Mouse (Mus musculus) activated CD4-positive, CD25-positive, alpha-beta regulatory T cell, adult 4 months (primary cell): Measurements from ENCODE around the gene Stra6l. TPM values are rescaled to one million over a fixed set of nuclear protein-coding genes. Genes with fewer than 3 reads are reported as not detected.
A peak's percentile ranks its signal among the peaks of the same experiment; 100 is the strongest.

Source experiments
- ATAC-seq: one replicate; pipeline ENCODE4 v1.8.0; 2017
- polyA plus RNA-seq, 2 experiments: library from polyadenylated mRNA; unstranded; fragments of 100-300 nt; shearing (Covaris generic); gene quantifications; one replicate each; pipeline ENCODE4 v1.2.1; 2017

The Stra6l gene
- polyA plus RNA-seq, result under 1 TPM in 1 of 2 experiments, not detected in 1; 0.15 TPM

- ATAC-seq, result no peak
Measured at GRCm38 (mm10) chr4:45848109-45848824, at the start of gene Stra6l. Gene Stra6l, plus strand, starts transcription at chr4:45848664.

GRCm38 (mm10) chr4:45798964-45799363 is 49.5 kb upstream of the Stra6l start, which contains the start of gene Aldh1b1:
Gene Aldh1b1, plus strand, starts transcription at chr4:45799022.
- peak; percentile 78 for ATAC-seq

- ATAC-seq, result no peak
Measured at GRCm38 (mm10) chr4:45799956-45800537, 48.4 kb upstream of the Stra6l start.

DNA sequence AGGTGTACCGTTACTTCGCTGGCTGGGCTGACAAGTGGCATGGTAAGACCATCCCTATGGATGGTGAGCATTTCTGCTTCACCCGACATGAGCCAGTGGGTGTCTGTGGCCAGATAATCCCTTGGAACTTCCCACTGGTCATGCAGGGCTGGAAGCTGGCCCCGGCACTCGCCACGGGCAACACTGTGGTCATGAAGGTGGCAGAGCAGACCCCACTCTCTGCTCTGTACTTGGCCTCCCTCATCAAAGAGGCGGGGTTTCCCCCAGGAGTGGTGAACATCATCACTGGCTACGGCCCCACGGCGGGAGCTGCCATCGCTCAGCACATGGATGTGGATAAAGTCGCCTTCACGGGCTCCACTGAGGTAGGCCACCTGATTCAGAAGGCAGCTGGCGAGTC is 45.6 kb upstream of the Stra6l start:
- no peak for ATAC-seq

- ATAC-seq, result no peak
Measured at GRCm38 (mm10) chr4:45808034-45808433, 40.4 kb upstream of the Stra6l start.

DNA sequence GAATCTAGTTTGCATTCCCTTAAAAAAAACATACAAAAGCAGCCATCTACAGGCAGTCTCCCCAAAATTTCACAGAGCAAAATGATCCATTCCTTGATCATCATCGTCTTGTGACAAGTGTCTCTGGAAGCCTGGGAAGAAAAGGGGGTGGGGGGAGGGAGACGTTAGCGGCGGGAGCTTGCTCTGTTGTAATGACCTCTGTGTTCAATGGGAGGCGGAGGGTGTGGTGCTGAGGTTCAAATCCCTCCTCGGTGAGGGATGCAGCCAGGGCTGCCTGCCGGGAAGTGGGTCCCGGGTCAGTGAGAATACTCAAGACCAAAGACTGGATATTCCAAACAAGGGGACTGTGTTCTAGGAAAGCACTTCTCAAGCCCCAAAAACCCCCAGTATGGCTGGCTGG is 37.2 kb upstream of the Stra6l start:
- no peak for ATAC-seq

- no peak for ATAC-seq
Measured at GRCm38 (mm10) chr4:45815542-45815941, 32.9 kb upstream of the Stra6l start.

- no peak for ATAC-seq
Measured at GRCm38 (mm10) chr4:45818814-45819207, 29.7 kb upstream of the Stra6l start.

- no peak for ATAC-seq
Measured at GRCm38 (mm10) chr4:45819208-45819931, 29.1 kb upstream of the Stra6l start.

DNA sequence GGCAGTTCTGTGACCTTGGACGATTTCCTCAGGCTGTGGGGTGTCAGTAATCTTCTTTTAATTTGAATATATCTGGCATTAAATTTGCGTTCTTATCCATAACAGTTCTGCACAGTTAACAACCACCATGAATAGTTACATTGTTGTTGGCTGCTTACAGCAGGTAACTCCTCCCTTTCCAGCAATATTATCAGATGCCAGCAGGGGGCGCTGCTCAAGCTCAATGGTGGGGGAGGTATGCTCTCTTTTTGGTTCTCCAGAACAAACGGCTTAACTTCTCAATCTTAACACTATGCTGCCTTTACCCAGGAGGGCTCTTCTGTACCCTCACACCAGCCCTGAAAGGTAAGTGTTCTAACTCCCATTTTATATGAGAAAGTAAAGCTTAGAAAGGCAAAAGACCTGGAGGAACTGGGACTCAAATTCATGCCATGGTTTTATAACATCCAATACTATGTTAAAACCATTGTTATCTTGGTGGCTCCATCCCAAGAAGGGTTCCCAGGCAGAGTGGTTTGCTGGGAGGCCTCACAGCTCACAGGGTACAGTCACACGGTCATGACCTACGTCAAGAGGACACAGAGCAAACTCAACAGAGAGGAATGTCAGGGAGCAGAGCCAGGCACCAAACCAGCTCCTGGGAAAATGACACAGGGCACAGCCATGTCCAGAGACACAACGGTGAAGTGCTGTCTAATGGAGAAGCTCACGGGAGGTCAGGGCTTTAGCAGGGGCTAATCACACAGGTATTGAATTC is 28.2 kb upstream of the Stra6l start:
- no peak for ATAC-seq

GRCm38 (mm10) chr4:45821995-45822394 is 26.5 kb upstream of the Stra6l start:
- ATAC-seq, result no peak

GRCm38 (mm10) chr4:45822781-45823575 is 25.5 kb upstream of the Stra6l start:
- ATAC-seq, result no peak

- ATAC-seq, result no peak
Measured at GRCm38 (mm10) chr4:45824049-45824760, 24.3 kb upstream of the Stra6l start.

GRCm38 (mm10) chr4:45824761-45825556 is 23.5 kb upstream of the Stra6l start:
- ATAC-seq, result no peak

DNA sequence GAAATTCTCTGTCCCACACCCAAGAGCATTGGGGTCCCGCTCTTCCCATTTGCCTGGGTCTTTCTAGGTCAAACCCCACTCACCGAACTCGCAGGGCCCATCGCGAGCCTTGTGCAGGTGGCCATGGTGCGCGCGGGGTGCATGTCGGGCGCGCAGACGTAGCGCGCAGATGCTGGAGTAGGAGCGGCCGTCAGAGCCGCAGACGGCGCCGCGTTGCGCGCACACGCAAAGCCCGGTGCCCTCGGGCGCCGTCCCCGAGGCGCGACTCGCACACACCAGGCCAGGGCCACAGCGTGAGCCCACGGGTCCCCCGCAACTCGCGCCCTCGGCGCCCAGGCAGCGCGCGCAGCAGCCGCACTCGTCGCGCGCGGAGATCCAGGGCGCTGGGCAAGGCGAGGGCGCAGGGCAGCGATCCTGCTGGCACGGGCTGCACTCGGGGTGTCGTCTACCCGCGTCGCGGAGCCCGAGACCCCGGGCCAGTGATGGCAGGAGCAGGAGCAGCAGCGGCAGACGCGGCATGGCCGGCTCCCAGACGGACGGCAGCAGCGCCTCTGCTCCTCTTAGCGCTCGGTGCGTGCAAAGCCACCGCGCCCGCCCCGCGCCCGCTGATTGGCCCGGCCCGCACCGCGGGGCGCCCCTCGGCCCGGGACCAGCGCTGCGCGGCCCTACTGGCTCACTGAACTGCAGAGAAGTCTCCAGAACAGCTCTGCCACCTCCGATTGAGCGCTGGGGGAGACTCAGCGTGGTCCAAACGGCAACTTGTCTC is 22.0 kb upstream of the Stra6l start, which contains the start of gene Igfbpl1:
Igfbpl1 (minus strand) TSS at position 649 of the 766 bp plus-strand sequence.
- ATAC-seq, result no peak

DNA sequence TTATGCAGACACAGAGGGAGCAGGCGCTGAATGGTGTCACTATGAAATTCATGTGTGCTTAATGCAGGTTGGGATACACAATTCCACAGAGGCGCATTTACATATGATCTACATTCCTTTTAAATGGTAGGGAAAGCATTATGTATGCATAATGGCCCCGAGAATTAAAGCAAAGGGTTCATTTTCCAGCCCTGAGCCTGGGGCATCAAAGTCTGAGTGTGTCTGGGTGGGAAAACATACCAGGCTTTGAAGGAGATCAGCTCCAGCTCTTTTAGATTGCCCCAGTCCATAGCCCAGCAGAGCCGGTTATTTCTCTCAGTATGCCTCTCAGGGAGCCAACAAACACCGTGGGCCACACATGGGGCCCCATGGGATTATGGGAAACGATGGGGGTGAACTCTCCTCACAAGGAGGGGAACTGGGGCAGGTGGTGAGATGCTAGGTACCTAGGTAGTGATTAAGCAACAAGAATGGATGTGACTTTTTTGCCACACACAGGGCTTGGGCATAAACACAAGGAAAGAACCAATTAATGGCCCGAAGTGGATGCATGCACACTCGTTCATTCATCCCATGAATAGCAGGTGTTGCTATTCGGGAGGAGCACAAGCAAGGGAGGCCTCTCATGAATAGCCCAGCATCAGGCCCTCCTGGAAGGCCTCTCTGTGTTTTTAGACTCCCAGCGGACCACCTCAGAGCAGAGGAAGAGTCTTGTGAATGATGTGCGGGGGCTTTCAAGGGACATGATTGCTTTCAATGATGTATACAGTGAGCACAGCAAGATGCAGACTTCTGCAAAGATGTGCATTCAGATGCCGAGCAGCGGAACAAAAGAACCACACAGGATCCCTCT is 18.3 kb upstream of the Stra6l start:
- no peak for ATAC-seq

- no peak for ATAC-seq
Measured at GRCm38 (mm10) chr4:45831996-45832395, 16.5 kb upstream of the Stra6l start.

- ATAC-seq, result no peak
Measured at GRCm38 (mm10) chr4:45833461-45833860, 15.0 kb upstream of the Stra6l start.

DNA sequence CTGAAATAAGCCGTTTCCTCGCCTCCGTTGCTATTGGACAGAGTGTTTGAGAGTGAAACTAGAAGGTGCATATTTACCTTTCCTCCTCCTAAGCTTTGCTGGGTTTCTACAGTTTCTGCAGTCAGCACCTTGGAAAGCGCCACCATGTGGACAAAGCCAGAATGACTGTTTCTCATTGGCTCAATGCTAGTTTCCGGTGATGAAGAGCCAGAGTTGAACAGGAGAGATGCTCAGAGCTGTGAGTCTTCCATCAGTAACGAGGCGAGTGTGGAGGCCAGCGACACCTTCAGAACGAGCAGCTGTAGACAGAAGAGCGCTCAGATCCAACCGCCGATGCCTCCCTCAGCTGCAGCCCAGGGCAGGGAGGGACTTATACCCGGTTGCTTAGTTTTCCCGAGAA is 4.1 kb upstream of the Stra6l start:
- no peak for ATAC-seq
